Mouse (Mus musculus) lung, postnatal 4 days (tissue): ENCODE data around the gene Slc12a8.

Experiments used
- DNase-seq, 2 experiments: peaks; one replicate each; pipeline ENCODE4 v3.0.0; 2021

Gene Slc12a8

DNA sequence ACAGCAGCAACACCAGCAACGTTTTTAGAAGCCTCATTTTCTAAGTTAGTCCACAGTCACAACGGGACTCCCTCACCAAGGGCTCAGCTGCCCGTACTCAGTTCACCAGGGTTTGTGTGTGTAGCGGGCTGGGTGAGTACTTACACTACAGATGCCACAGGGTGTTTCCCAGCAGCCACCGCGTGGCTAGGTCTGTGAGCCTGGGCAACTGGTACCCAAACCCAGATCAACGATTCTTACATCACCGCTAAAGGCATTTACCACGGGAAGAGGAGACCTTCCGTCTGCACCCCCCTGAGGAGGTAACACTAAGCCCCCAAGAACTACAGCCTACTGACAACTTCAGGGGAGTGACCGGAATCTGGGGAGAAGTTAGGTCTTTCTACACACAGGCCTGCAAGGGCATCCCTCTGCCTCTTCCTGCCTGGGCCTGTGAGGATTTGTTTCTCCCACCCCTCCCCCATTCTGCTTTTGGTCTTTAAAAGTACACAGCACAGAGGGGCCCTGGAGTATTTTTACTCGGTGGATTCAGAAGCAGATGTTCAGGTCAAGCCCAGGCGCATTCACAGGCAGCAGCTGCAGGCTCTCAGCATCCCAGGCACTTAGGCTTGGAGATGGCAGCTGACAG is 67.4 kb downstream of the Slc12a8 start:
- peak; percentile 61 to 87 for DNase-seq

DNA sequence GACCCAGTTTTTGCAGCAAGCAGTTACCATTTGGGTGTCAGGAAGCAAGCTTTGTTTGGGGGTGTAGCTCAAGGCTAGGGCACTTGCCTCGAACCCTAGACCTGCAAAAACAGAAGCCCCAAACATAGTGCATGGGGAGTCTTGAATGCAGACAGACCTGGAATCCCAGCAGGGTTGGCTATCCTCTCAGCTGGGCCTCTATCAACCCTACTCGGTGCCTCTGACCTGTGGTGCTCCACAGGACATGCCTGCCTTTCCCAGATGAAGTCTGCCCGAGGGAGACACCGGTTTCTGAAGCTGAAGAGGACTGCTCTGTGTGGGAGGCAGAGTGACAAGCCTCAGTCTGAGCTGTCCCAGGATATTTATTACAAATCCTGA is 67.9 kb downstream of the Slc12a8 start:
- DNase-seq, result no peak

DNA sequence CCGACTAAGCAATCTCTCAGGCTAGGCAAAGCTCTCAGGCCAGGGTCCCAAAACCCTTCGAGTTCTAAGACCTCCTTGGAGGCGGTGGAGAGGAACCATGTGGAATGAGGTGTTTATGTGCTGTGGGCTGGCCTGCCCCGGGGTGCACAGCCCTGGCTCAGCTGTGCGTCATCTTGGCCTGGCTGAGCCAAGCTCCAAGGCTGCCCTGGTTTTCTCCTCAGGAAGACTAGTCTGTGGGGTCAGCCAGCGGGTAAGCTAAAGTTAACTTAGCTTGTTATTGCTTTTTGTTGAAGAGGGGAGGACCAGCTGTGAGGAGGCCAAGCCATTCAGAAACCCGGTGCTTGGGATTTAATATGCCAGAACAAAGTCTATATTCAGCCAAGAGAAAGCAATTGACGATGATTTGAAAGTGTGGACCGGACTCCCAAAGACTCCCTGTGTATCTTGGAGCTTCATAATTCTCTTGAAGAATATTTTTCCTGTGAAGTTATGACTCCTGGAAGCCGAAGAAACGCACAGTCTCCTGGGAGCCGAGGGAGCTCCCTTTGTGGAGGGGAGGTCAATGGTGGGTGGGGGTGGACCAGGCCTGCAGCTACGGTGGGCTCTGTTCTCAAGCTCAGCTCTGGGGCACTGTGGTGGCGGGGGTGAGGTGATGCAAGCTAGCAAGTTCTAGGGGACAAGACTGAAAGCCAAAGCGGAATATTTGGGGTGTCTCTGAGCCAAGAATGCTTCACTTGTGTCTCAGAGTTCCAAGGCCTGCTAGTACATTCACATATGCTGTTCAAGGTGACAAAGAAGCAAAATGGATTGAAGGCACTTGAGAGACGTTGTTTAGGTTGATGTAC is 70.4 kb downstream of the Slc12a8 start:
- DNase-seq, result peak; percentile 65 to 90

DNA sequence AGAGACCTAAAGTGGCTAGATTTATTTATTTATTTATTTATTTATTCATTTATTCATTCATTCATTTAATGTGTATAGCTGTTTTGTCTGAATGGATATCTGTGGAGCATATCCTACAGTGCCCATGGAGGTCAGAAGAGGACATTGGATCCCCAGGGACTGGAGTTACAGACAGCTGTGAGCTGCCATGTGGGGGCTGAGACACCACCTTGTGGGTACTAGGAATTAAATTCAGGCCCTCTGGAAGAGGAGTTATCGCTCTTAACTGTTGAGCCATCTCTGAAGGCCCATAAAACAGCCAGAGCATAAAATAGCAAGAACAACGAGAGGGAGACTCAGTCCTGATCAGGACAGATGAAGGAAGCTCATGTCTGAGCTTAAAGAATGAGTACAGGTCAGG is 71.7 kb downstream of the Slc12a8 start:
- no peak for DNase-seq

DNA sequence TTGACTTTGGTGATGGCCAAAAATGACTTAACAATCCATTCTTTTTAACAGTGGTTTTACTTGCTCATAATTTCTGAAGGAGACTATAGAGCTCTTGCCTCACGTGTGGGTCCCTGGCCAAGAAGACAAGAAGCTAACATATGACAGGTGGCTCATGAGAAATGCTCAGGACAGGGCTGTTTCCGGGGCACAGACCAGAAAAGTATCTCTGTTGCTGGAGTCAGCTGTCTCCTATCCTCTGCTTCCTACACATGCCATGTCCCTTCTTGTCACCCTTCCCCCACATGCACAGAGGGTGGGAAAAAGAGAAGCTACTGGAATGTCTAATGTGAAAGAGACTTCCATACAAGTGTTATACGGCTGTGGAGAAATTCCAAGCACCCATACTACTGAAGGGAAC is 73.3 kb downstream of the Slc12a8 start:
- no peak for DNase-seq

DNA sequence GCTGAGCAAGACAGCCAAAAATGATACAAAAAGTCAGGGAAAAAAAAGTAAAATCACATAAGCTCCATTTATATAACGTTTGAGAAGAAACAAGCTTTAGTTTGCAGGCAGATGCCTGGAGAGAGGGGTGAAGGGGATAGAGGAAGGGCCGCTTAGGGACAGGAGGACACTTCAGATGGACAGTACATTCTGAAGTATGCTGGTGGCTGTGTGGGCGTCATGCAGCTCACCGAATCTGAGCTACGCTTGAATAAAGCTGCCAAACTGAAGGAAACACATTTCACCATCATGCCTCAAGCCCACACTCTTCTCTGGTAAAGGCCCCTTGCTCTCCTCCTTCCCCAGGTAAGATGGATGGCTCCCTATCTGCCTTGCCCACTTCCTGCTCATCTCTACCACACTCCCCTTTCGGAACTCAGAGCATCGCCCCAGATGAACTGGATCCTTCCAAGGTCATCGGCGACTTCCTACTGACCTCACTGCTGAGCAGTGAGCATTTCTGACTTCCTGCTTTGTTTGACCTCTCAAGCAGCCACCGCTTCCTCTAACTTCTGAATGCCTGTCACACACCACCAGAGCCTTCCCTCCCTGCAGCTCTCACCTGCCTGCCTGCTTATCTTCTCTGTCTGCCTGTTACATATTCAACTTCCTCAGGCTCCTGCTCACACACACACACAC is 74.4 kb downstream of the Slc12a8 start:
- DNase-seq, result no peak

DNA sequence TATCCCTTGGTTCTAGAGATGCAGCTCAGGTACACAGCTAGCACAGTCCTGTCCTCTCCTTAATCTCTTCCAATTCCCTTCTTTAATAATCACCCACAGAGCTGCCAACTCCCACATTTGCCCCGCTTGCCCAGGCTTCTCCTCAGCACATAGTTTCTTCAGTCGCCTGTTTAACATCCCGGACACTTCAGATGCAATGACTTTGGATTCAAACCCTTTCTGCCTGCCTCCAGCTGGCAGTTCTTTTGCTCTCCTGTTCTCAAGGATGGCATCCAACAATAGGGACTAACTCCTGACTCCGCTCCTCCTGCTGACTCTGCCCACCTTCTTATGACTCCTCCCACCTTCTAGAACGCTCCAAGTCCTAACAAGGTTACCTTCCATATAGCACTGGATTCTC is 75.2 kb downstream of the Slc12a8 start:
- DNase-seq, result no peak

DNA sequence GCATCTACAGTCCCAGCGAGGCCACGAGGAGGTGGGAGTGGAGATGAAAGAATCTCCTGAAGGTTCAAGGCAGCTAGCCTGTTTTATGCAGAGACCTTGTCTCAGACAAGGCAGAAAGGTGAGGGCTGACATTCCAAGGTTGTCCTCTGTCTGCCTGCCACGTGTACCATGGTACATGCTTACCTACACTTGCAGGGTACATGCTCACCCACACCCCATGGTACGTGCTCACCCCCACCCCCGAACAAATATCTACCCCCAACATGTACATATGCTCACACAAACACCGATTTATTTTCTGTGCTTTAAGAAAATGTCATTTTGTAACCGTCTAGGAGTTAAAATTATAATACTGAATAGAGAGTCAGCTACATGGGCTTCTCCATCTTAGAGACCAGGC is 76.3 kb downstream of the Slc12a8 start:
- no peak for DNase-seq

DNA sequence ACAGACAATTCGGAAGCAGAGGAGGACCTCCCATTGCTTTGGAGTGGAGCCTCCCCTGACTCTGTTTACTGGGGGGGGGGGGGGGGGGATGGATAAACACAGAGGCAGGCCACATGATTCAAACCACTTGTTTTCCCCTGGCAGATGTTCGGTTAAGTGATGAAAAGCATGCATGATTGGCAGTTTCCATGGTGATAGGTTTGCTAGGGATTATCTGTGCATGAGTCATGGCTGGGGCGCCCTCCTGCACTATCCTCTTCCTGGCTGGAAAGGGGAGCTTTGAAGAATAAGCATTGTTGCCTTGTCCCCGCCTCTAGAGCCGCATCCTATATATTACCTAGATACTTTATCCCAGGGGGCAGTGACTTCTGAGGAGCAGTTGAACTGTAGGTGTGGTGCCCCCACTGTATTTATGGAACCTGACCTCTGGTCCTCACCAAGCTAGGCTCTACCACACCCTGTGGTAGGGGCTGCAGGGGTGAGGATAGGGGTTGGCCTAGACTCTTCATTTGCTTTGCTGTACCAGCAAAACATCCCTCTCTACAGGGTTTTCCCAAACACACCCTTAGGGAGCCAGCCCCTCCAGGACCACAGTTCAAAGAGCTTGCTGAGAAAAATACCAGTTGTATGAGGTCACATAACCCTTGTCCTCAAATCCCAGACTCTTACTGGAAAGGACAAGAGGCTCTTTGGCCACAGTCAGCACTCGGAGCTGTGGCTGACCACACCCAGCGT is 77.1 kb downstream of the Slc12a8 start:
- DNase-seq, result peak in 1 of 2 experiments; percentile 15

DNA sequence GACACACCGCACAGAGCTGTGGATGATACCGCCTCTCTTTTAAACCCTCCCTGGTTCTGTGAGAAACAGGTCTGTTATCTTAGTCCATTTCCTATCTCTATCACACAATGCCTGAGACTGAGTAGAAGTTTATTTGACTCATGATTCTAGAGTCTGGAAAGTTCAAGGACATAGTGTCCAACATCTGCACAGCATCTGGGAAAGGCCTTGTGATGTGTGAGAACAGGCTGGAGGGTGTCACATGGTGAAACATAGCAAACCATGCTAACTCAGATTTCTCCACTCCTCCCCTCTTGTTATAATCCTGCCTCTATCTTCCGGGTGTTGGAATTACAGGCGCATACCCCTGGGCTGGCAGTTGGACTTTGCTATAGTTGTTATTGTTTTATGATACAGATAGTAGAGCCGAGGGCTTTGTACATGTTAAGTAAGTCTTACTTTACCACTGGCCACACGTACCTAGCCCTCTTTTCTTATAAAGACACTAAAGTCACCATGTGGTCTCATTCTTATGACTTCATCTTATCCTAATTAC is 78.2 kb downstream of the Slc12a8 start:
- no peak for DNase-seq

DNA sequence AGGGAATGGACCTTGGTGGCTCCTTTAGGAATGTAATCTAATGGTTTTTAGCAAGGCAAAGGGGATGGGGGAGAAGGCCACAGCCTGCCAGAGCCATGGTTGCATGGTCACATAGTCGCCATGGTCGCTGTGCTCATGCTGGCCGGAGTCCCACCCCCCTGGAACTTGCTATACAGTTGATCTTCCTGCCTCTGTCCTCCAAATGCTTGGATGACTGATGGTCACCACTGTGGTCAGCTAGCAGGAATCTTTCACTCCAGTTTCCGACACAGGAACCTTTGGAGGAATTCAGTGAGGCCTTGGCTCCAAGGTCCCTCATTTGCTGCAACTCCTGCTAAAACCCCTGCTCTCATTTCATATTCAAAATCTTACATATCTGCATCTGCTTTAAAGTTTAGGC is 79.1 kb downstream of the Slc12a8 start:
- DNase-seq, result no peak

DNA sequence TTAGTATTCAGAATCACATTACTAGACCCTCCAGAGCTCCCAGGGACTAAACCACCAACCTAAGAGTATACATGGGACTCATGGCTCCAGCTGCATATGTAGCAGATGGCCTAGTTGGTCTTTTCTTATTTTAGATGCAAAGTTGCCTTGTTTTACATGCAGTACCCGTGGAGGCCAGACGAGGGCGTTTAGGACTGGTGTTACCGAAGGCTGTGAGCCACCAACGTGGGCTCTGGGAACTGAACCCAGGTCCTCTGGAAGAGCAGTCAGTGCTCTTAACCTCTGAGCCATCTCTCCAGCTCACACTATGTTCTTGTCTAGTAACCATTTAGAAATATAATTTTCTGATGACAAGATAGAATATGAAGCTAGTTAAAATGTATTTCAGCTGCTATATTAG is 83.1 kb downstream of the Slc12a8 start:
- peak in 1 of 2 experiments; percentile 28 for DNase-seq

DNA sequence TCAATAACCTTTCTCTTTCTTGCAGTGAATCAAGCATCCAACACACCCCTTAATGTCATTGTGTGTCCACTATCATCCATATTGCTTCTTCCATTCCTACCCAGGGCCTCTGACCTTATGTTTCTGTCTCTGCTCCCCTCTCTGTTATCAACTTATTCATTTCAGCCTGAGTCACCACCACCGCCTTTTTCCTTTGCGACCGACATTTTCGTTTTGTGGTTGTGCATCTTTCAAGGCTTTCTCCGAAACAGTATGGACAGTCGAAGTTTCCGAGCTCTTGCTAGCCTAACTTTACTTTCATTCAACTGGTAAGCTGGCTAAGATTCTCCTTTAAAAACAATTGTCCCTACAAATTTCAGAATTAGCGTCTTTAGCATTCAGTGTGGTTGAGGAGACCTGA is 84.2 kb downstream of the Slc12a8 start:
- DNase-seq, result no peak

DNA sequence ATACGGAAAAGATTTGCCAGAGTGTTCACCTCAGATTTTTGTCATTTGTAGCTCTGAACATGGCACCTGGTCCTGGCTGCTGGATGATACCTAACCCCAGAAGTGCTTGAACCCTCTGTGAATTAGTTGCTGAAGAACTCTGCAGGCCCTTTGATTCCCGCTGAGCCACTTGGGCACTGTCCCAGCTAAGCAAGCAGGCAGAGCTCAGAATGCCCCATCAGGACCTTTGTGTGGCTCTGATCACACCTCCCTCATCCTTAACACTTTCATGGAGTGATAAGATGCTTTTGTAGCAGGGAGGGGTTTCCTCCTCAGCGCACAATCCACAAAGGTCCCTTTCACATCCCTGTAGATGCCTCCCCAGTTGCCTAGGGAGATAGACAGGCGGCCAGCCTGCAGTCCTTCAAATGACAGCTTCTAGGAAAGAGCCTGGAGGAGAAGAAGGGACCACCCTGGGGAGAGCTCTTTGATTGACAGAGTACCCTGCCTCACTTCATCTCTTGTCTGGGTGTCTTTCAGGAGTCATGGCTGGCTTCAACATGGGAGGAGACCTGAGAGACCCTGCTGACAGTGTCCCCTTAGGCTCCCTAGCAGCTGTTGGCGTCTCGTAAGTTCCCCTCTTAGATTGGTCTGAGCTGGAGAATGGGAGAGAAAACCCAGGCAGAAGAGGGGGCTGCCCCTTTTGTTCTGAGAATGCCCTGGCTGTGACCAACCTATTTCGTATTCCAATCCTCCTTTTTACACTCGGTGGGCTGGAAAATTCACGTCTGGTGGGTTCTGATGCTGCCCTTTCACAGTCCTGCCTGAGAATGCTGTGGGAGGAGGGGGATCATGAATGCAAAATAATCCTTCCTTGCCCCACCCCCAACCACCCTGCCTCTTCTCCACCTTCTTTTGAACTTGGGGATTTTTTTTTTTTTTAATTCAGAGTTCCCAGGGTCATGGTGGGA is 88.8 kb downstream of the Slc12a8 start:
- no peak for DNase-seq

DNA sequence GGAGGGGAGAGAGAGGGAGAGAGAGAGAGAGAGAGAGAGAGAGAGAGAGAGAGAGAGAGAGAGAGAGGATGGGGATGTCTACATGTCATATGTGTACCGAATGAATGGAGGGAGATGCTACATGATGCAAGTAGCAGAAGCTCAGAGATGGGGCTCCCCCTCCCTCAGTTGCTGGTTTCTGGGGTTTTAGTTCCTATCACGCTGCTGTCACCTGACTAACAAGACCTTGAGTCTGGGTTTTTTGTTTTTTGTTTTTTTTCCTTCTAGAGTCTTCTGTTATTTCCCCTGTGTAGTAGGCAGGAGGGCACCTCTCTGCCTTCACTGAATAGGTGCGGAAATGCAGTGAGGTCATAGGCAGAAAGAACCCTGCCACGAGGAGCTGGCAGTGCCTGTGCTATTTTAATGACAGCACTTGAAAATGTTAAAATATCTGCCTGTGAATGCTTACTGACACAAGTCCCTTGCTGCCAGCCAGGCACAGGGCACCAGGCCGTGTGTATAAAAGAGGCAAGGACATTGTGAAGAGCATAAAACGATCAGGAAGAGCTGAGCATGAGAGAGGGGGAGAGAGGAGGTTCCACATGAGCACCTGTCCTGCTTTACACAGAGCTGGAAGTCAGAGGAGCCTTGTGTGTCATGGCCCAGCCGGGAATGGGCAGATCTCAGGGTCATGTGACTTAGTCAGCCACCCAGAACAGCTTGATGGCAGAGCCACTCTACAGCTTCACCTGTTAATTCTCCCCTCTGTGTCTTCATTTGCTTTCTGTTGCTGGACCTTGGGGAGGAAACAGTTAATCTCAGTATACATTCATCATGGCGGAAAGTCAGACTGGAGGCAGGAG is 89.8 kb downstream of the Slc12a8 start:
- DNase-seq, result no peak

DNA sequence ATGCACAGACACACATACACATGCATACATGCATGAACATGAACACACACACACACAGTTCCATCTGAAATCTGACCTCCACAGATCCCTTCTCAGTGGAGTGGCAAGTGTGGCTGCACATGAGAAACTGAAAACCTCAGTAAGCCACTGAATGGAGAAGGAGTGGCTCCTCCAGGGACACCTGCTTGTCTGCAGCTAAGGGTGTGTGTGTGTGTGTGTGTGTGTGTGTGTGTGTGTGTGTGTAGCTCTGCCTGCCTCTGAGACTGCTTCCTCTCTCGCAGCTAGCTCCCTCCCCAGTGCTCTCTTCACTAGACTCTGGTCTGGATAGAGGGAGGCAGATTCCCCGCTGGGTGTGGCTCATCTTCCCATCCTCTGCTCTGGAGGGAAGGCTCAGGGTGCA is 92.4 kb downstream of the Slc12a8 start:
- no peak for DNase-seq

DNA sequence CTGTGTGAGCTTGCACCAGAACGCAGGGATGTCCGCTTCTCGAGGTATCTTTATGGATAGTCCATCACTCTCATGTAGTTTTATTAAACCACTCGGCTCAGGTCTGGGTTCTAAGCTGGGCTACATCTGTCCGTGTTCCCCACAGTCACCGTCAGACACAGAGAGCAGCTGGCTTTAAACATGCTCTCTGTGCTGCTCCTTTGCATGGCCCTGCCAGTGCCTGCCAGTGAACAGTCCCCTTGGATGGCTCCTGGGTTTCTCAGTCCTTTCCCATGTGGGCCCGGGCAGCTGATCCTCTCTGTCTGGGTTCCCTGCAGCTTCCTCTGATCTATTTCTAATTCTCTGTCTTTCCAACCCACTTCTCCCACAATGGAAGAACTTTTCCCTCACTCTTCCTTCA is 93.3 kb downstream of the Slc12a8 start:
- no peak for DNase-seq

DNA sequence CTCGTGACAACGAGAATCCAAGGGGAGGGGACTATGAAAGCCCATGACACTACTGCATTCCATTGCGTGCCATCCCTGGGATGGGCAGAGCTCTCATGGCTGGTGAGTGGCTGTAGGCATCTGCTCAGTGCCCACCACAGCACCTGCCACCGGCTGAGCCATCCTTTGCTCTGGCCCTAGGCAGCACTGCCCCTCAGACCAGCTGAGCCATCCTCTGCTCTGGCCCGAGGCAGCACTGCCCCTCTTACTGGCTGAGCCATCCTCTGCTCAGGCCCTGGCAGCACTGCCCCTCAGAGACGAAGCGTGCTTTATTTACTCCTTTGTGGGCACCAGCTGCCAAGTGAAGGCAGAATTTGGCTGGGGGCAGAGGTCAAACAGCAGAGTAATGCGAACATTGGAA is 94.2 kb downstream of the Slc12a8 start:
- DNase-seq, result no peak

DNA sequence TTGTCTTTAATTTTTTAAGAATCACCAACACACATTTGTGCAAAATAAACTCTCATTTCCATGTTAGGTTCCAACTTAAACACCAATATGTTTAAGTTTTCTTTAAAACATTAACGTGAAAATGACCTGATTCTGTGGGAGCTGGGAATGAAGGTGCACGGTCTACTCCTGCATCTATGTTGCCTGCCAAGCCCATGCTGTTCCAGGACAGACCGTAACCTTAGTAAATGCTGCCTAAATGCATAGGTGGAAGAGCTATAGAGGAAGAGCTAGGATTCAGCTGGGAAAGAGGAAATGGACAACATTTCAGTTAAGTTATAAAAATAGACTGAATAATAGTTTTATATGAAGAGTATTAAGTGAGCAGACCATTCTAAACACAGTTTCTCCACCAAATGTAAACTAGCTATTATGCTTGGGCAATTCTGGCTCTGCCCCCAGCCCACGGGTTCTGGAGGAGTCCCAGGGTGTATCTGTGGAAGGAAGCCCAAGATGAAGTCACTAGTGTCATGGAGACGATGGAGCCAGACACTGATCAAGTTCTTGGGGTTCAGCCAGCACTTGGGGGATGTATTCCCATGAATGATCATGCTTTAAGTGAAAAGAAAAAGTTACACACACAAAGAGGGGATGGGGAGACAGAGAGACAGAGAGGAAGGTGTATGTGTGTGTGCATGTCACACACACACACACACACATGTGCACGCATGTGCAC is 95.1 kb downstream of the Slc12a8 start:
- peak; percentile 54 to 68 for DNase-seq

DNA sequence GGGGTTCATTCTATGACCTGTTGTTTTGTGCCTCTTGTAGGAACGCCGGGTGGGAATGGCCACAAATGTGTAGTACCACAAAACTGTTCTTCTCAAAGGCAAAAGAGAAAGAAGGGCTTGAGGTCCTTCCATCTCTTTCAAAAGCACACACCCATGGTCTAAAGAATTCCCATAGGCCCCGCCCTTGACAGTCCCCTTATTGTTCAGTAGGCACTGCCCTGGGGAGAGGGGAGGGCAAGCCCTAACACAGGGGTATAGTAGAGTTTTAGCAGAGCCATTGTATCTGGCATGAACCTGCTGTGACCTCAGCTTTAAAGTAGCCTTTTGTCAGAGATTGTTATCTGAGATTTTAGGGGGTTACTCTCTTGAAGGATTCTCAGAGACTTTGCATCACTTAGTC is 98.9 kb downstream of the Slc12a8 start:
- no peak for DNase-seq
